9 mouse cellular contexts compared by ENCODE assay signal in genomic region chr10:80397524-80398173, GRCm38 (mm10). TPM values are rescaled to one million over a fixed set of nuclear protein-coding genes. Genes with fewer than 3 reads are reported as not detected.
DNase-seq lines count a peak whose midpoint lies in the region; ATAC-seq and TF ChIP-seq lines count a peak whose summit lies in the region.
"Had no signal": no experiment of that assay in that cellular context is flagged by ENCODE, and none has a peak within 500 bp of the region (broad histone marks: within the 10 kb centered on the region; RNA-seq: fewer than 3 reads in every experiment).

No protein-coding gene starts in this region.

- H3K4me2 ChIP-seq in heart, embryonic 15.5 days, result peak overlapping the region; percentile 89
- peak overlapping the region; percentile 83 for H3K4me2 ChIP-seq in hindbrain, embryonic 12.5 days (replicated peaks)
- H3K4me2 ChIP-seq in midbrain, embryonic 11.5 days, result peak overlapping the region; percentile 80

- H3K9ac ChIP-seq in heart, embryonic 15.5 days, result peak overlapping the region; percentile 56
- peak overlapping the region; percentile 97 for H3K9ac ChIP-seq in MEL (ENCODE audit: control insufficient read depth, low read depth, low read length, poor library complexity, severe bottlenecking)
- peak overlapping the region; percentile 90 for H3K9ac ChIP-seq in hindbrain, embryonic 12.5 days
- peak overlapping the region; percentile 99 for H3K9ac ChIP-seq in midbrain, embryonic 11.5 days (ENCODE audit: low read length)

- peak; percentile 31 to 48; a peak in 2 of 4 replicates for TF ChIP-seq POLR2A in MEL (IDR thresholded peaks at IDR 0.05; ENCODE audit: control insufficient read depth in 1 of 2, insufficient read depth in 1 of 2, low read depth in 1 of 2, low read length in 2 of 2, poor library complexity in 1 of 2)

- peak overlapping the region; percentile 93 for H3K4me3 ChIP-seq in heart, embryonic 15.5 days
- H3K4me3 ChIP-seq in MEL (ENCODE audit: control insufficient read depth in 1 of 2, insufficient read depth in 1 of 2, low read depth in 2 of 2, low read length in 2 of 2), result peak overlapping the region; percentile 58 to 69
- H3K4me3 ChIP-seq in hindbrain, embryonic 12.5 days, result peak overlapping the region; percentile 72
- H3K4me3 ChIP-seq in midbrain, embryonic 11.5 days (ENCODE audit: low read depth, low read length), result peak overlapping the region; percentile 83

- H3K4me1 ChIP-seq in heart, embryonic 15.5 days (replicated peaks), result peaks cover 27% of the 10 kb centered on the region
- H3K4me1 ChIP-seq in MEL (ENCODE audit: control insufficient read depth in 1 of 2, insufficient read depth in 2 of 2, low read length in 2 of 2), result peaks cover 0 to 26% of the 10 kb centered on the region in 2 experiments; a peak in 3 of 4 replicates
- H3K4me1 ChIP-seq in hindbrain, embryonic 12.5 days, result peaks cover 26% of the 10 kb centered on the region
- H3K4me1 ChIP-seq in midbrain, embryonic 11.5 days (ENCODE audit: control insufficient read depth, insufficient read depth, low read length), result peaks cover 24% of the 10 kb centered on the region

- TF ChIP-seq CTCF in MEL (IDR thresholded peaks at IDR 0.05 in 2 of 3, conservative IDR thresholded peaks at IDR 0.05 in 1 of 3; ENCODE audit: control insufficient read depth in 1 of 3, insufficient read depth in 1 of 3, low read depth in 2 of 3, low read length in 3 of 3, poor library complexity in 1 of 3, severe bottlenecking in 1 of 3), result no peak

- H3K9me3 ChIP-seq in heart, embryonic 15.5 days (replicated peaks), result no peaks in the 10 kb centered on the region
- no peaks in the 10 kb centered on the region for H3K9me3 ChIP-seq in MEL (replicated peaks; ENCODE audit: insufficient read depth, low read length)
- no peaks in the 10 kb centered on the region for H3K9me3 ChIP-seq in hindbrain, embryonic 12.5 days (replicated peaks)
- H3K9me3 ChIP-seq in midbrain, embryonic 11.5 days (ENCODE audit: control insufficient read depth, low read length), result no peaks in the 10 kb centered on the region

- no peak for ATAC-seq in heart, embryonic 15.5 days (replicated peaks; ENCODE audit: insufficient number of reproducible peaks, insufficient read depth, low FRiP score, low read depth)
- no peak for ATAC-seq in hindbrain, embryonic 12.5 days (ENCODE audit: low FRiP score)
- no peak for ATAC-seq in midbrain, embryonic 11.5 days (ENCODE audit: low FRiP score)
- no peak for ATAC-seq in erythroid progenitor cell, adult 5-6 weeks (replicated peaks; ENCODE audit: low FRiP score, poor library complexity, severe bottlenecking)

- peaks cover 30% of the 10 kb centered on the region for H3K79me2 ChIP-seq in MEL (ENCODE audit: control insufficient read depth, insufficient read depth, low read length, poor library complexity)

- H3K27ac ChIP-seq in heart, embryonic 15.5 days, result peak overlapping the region; percentile 100
- peak overlapping the region; percentile 90 for H3K27ac ChIP-seq in MEL (ENCODE audit: control insufficient read depth, low read depth, low read length)
- H3K27ac ChIP-seq in hindbrain, embryonic 12.5 days, result peak overlapping the region; percentile 99
- H3K27ac ChIP-seq in midbrain, embryonic 11.5 days (ENCODE audit: low read depth, low read length), result peak overlapping the region; percentile 99

- H3K27me3 ChIP-seq in heart, embryonic 15.5 days, result no peaks in the 10 kb centered on the region
- no peaks in the 10 kb centered on the region for H3K27me3 ChIP-seq in MEL (ENCODE audit: control insufficient read depth in 1 of 2, insufficient read depth in 2 of 2, low read length in 2 of 2)
- H3K27me3 ChIP-seq in hindbrain, embryonic 12.5 days, result no peaks in the 10 kb centered on the region
- no peaks in the 10 kb centered on the region for H3K27me3 ChIP-seq in midbrain, embryonic 11.5 days (ENCODE audit: control insufficient read depth, insufficient read depth, low read length)

- TF ChIP-seq RAD21 in MEL (IDR thresholded peaks at IDR 0.05; ENCODE audit: low read depth, low read length), result no peak

- DNase-seq in heart, postnatal 4 days, result no peak
- DNase-seq in MEL (ENCODE audit: low read depth, low spot score), result peak; percentile 50
- peak; percentile 87 for DNase-seq in midbrain, embryonic 11.5 days (ENCODE audit: low spot score, missing footprints)
- no peak for DNase-seq in layer of hippocampus, adult 18-20 months (ENCODE audit: low spot score in 2 of 2)
- DNase-seq in thymus, postnatal 14 days, result no peak

- H3K36me3 ChIP-seq in heart, embryonic 15.5 days, result peaks cover 49% of the 10 kb centered on the region
- H3K36me3 ChIP-seq in MEL (ENCODE audit: control insufficient read depth in 1 of 2, insufficient read depth in 2 of 2, low read length in 2 of 2), result peaks cover 12 to 21% of the 10 kb centered on the region in 2 experiments
- H3K36me3 ChIP-seq in hindbrain, embryonic 12.5 days, result peaks cover 50% of the 10 kb centered on the region
- H3K36me3 ChIP-seq in midbrain, embryonic 11.5 days (ENCODE audit: control insufficient read depth, insufficient read depth, low read length), result peaks cover 32% of the 10 kb centered on the region

- WGBS in heart, embryonic 15.5 days, result 48% methylated on average over 8 of the region's 8 CpGs
- 58% methylated on average over 8 of the region's 8 CpGs for WGBS in hindbrain, embryonic 12.5 days
- WGBS in midbrain, embryonic 11.5 days, result 54% methylated on average over 8 of the region's 8 CpGs

- no peak for TF ChIP-seq EP300 in MEL (IDR thresholded peaks at IDR 0.05; ENCODE audit: low read depth in 1 of 2, low read length in 2 of 2)

RNA-seq across cellular contexts. Expression of gene Mbd3, which starts 1.7 kb away (rescaled TPM):
- 122 and 177 TPM in 2 replicates for polyA plus RNA-seq in heart, embryonic 15.5 days (2015; fragmentation: Nextera tagmentation; extraction: Ambion mirVana)
- total RNA-seq in heart, postnatal 4 days (2021), result 100 to 1,000 TPM; 137 to 140 TPM
- 81.4 and 86.9 TPM in 2 replicates for total RNA-seq in MEL (2012; rRNA removed)
- 100 to 1,000 TPM in 1 of 2 experiments, not detected in 1; 289 TPM for polyA plus RNA-seq in MEL (2012; ENCODE audit: insufficient read depth in 1 of 2, insufficient read length in 2 of 2, low read depth in 1 of 2, low replicate concordance in 2 of 2, missing spikeins in 1 of 2)
- 275 and 296 TPM in 2 replicates for polyA plus RNA-seq in hindbrain, embryonic 12.5 days (2016; fragmentation: Nextera tagmentation; extraction: Ambion mirVana)
- polyA plus RNA-seq in midbrain, embryonic 11.5 days (2014; fragmentation: Nextera tagmentation; extraction: Ambion mirVana), result 222 and 252 TPM in 2 replicates
- 100 to 1,000 TPM; 159 to 162 TPM for total RNA-seq in layer of hippocampus, adult 18-20 months (2021)
- total RNA-seq in erythroid progenitor cell, adult 5-6 weeks (2015; ENCODE audit: low replicate concordance), result 33.5 TPM in 2 replicates
- 39.7 and 45.8 TPM in 2 replicates for total RNA-seq in erythroid progenitor cell, adult 5-6 weeks (2017; ENCODE audit: low replicate concordance)

RNA-seq across cellular contexts. Expression of gene Uqcr11, which starts 9.0 kb away (rescaled TPM):
- 1,499 and 1,535 TPM in 2 replicates for polyA plus RNA-seq in heart, embryonic 15.5 days (2015; fragmentation: Nextera tagmentation; extraction: Ambion mirVana)
- 1,000 to 10,000 TPM; 1,257 to 1,372 TPM for total RNA-seq in heart, postnatal 4 days (2021)
- total RNA-seq in MEL (2012; rRNA removed), result 879 and 935 TPM in 2 replicates
- polyA plus RNA-seq in MEL (2012; ENCODE audit: insufficient read depth in 1 of 2, insufficient read length in 2 of 2, low read depth in 1 of 2, low replicate concordance in 2 of 2, missing spikeins in 1 of 2), result 100 to 1,000 TPM in 1 of 2 experiments, not detected in 1; 481 TPM
- polyA plus RNA-seq in hindbrain, embryonic 12.5 days (2016; fragmentation: Nextera tagmentation; extraction: Ambion mirVana), result 312 and 406 TPM in 2 replicates
- polyA plus RNA-seq in midbrain, embryonic 11.5 days (2014; fragmentation: Nextera tagmentation; extraction: Ambion mirVana), result 404 and 476 TPM in 2 replicates
- 100 to 1,000 TPM; 410 to 413 TPM for total RNA-seq in layer of hippocampus, adult 18-20 months (2021)
- 65.8 and 80.0 TPM in 2 replicates for total RNA-seq in erythroid progenitor cell, adult 5-6 weeks (2015; ENCODE audit: low replicate concordance)
- total RNA-seq in erythroid progenitor cell, adult 5-6 weeks (2017; ENCODE audit: low replicate concordance), result 67.9 and 87.3 TPM in 2 replicates

RNA-seq across cellular contexts. Expression of gene Mex3d, which starts 10.2 kb away (rescaled TPM):
- 4.8 and 5.2 TPM in 2 replicates for polyA plus RNA-seq in heart, embryonic 15.5 days (2015; fragmentation: Nextera tagmentation; extraction: Ambion mirVana)
- 10 to 100 TPM; 20.2 to 22.2 TPM for total RNA-seq in heart, postnatal 4 days (2021)
- 14.1 and 15.6 TPM in 2 replicates for total RNA-seq in MEL (2012; rRNA removed)
- 10 to 100 TPM in 1 of 2 experiments, not detected in 1; 18.8 TPM for polyA plus RNA-seq in MEL (2012; ENCODE audit: insufficient read depth in 1 of 2, insufficient read length in 2 of 2, low read depth in 1 of 2, low replicate concordance in 2 of 2, missing spikeins in 1 of 2)
- polyA plus RNA-seq in hindbrain, embryonic 12.5 days (2016; fragmentation: Nextera tagmentation; extraction: Ambion mirVana), result 21.4 and 24.8 TPM in 2 replicates
- polyA plus RNA-seq in midbrain, embryonic 11.5 days (2014; fragmentation: Nextera tagmentation; extraction: Ambion mirVana), result 11.8 and 12.4 TPM in 2 replicates
- 10 to 100 TPM; 17.9 to 19.1 TPM for total RNA-seq in layer of hippocampus, adult 18-20 months (2021)
- 1.4 TPM in 1 of 2 replicates, not detected in the other for total RNA-seq in erythroid progenitor cell, adult 5-6 weeks (2015; ENCODE audit: low replicate concordance)
- total RNA-seq in erythroid progenitor cell, adult 5-6 weeks (2017; ENCODE audit: low replicate concordance), result 6.7 TPM in 1 of 2 replicates, not detected in the other

RNA-seq across cellular contexts. Expression of gene Tcf3, which starts 35.8 kb away (rescaled TPM):
- polyA plus RNA-seq in heart, embryonic 15.5 days (2015; fragmentation: Nextera tagmentation; extraction: Ambion mirVana), result 41.3 and 67.2 TPM in 2 replicates
- 10 to 100 TPM; 58.6 to 60.1 TPM for total RNA-seq in heart, postnatal 4 days (2021)
- 113 and 125 TPM in 2 replicates for total RNA-seq in MEL (2012; rRNA removed)
- 100 to 1,000 TPM in 1 of 2 experiments, not detected in 1; 258 TPM for polyA plus RNA-seq in MEL (2012; ENCODE audit: insufficient read depth in 1 of 2, insufficient read length in 2 of 2, low read depth in 1 of 2, low replicate concordance in 2 of 2, missing spikeins in 1 of 2)
- polyA plus RNA-seq in hindbrain, embryonic 12.5 days (2016; fragmentation: Nextera tagmentation; extraction: Ambion mirVana), result 176 and 178 TPM in 2 replicates
- 135 and 154 TPM in 2 replicates for polyA plus RNA-seq in midbrain, embryonic 11.5 days (2014; fragmentation: Nextera tagmentation; extraction: Ambion mirVana)
- total RNA-seq in layer of hippocampus, adult 18-20 months (2021), result 10 to 100 TPM; 27.1 to 27.3 TPM
- 127 and 148 TPM in 2 replicates for total RNA-seq in erythroid progenitor cell, adult 5-6 weeks (2015; ENCODE audit: low replicate concordance)
- total RNA-seq in erythroid progenitor cell, adult 5-6 weeks (2017; ENCODE audit: low replicate concordance), result 140 and 145 TPM in 2 replicates

RNA-seq across cellular contexts. Expression of gene Plk5, which starts 41.4 kb away (rescaled TPM):
- polyA plus RNA-seq in heart, embryonic 15.5 days (2015; fragmentation: Nextera tagmentation; extraction: Ambion mirVana), result 0.06 and 0.09 TPM in 2 replicates
- total RNA-seq in heart, postnatal 4 days (2021), result not detected
- total RNA-seq in MEL (2012; rRNA removed), result 0.19 TPM in 1 of 2 replicates, not detected in the other
- under 1 TPM in 1 of 2 experiments, not detected in 1; 0.19 TPM for polyA plus RNA-seq in MEL (2012; ENCODE audit: insufficient read depth in 1 of 2, insufficient read length in 2 of 2, low read depth in 1 of 2, low replicate concordance in 2 of 2, missing spikeins in 1 of 2)
- 0.35 and 0.50 TPM in 2 replicates for polyA plus RNA-seq in hindbrain, embryonic 12.5 days (2016; fragmentation: Nextera tagmentation; extraction: Ambion mirVana)
- 0.05 and 0.22 TPM in 2 replicates for polyA plus RNA-seq in midbrain, embryonic 11.5 days (2014; fragmentation: Nextera tagmentation; extraction: Ambion mirVana)
- 10 to 100 TPM; 30.3 to 30.5 TPM for total RNA-seq in layer of hippocampus, adult 18-20 months (2021)
- not detected in 2 replicates for total RNA-seq in erythroid progenitor cell, adult 5-6 weeks (2015; ENCODE audit: low replicate concordance)
- total RNA-seq in erythroid progenitor cell, adult 5-6 weeks (2017; ENCODE audit: low replicate concordance), result not detected in 2 replicates
- total RNA-seq: neutrophil, adult 5-6 weeks had no signal

Comparison
In these comparisons a context has a peak if more than half of its experiments do, and no peak if none do; other contexts are left out.
1. DNase-seq: peak in MEL (single experiment) and midbrain, embryonic 11.5 days (single experiment); none in heart, postnatal 4 days (single experiment), layer of hippocampus, adult 18-20 months (0 of 2) and thymus, postnatal 14 days (single experiment).
2. Peak in every context shown above with its lines, with median percentiles within 50 percentile points of each other: H3K27ac ChIP-seq, H3K4me2 ChIP-seq, H3K4me3 ChIP-seq and H3K9ac ChIP-seq.